Mouse (Mus musculus): Measurements from ENCODE around the gene Fh1.

The Fh1 gene

DNA sequence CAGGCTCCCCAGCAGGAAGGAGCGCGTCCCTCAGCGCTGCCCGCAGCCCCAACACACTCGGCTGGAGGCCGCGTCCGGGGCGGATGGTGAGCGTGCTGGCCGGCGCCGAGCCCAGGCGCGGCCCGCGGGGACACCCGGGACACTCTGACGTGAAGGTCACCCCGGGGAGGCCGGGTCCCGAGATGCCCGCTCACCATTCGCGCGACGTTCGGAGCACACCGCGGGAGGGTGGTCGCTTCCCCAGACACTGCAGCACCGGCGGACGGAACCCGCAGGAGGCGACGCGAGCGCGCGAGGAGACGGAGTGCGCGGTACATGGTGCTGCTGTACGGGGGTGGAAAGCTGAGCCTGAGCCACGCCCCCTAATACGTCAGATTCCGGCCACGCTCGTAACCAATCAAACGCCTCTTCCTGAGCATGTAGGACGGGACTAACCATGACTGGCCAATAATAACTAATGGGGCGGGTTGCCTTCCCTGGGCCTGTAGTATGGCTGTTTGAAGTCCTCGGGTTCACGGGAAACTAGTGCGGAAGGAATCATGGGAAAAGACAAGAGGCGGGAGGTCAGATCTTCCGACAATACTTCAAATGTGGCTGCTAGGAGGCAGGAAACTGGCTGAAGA, at the start of gene Fh1:
Fh1 (minus strand) TSS at position 379 of the 623 bp plus-strand sequence.
- peak; percentile 98 for DNase-seq (ENCODE audit: low spot score)

DNA sequence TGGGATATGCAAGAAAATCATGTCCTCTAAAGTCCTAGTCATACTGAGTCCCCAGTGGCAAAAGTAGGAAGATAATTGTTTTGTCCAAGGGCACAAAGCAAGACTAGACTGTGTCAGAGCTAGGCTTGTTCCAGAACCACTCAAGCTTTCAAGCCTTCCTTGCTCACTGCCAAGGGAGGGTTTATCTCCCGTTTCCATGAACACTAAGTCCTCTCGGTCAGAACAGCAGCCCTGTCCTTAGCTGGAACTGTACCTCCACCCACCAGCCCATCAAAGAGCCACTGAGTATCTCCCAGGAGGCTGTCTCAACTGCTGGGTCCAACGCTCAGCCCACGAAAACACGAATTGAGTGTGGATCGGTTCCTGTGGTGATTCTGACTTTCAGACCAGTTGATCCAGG, 49.7 kb upstream of the Fh1 start:
- DNase-seq (ENCODE audit: low spot score): no peak

DNA sequence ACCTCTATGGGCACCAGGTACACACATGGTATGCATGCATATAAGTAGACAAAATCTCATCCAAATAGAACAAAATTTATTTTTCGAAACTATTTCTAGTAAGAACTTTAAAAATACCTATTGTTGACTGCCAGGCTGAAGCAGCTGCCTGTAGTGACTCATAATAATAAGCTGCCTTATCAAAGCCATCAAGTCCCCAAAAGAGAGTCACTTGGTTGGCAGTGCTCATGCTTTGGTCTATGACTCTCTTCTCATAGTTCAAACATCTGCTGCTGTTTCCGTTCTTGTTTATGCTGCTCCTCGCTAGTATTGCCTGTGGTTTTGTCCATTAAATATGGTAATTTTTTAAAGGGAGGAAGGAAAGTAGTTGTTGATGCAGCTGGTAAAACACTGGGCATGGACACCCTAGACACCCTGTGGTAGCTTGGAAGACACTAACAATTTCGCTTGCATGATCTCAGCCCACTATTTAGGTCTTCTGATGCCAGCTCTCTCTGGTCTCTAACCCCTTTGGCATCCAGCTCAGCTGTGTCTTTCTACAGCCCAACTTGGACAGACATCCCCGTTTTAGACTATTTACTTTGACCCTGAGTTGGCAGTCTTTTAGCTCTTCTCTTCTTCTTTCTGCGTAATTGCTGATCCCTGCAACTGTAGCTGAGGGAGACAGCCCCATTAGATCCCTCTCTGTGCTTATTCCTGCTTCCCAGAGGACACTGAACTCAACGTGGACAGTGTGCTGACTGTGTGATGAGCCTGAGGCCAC, 48.3 kb upstream of the Fh1 start:
- no peak for DNase-seq (ENCODE audit: low spot score)

DNA sequence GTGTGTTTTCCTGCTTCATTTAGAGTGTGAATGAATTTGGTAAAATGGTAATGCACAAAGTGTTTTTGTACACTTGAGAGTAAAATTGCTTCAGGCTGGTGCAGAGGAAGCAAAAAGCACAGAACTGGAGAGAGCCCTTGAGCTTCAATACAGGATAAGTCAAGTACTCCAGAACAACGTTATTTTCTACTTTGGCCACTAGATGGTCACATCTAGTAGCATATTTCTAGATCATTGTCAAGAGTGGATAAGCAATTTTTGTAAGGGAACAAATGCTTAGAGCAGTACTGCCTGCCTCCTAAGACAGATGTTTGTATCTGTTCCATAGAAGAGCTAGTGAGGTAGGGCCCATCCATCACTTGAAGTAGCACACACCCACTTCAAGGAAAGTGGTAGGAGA, 46.2 kb upstream of the Fh1 start:
- peak; percentile 16 for DNase-seq (ENCODE audit: low spot score)

DNA sequence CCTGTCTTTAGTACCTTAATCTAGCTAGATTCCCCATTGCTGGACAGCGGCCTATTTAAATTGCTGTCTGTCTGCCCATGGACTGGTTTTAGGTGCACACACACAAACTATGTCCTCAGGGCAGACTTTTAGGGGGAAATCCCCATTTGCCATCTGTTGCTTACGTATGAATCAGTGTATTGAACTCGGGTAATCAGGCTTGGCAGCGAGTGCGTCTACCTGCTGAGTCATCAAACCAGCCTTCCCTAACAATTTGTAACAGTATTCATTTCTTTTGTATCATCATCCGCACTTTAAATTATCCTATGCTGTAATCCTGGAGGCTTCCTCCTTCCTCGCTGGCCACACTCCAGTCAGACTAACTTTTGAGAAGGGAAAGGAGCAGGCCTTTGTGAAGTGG, 44.6 kb upstream of the Fh1 start:
- DNase-seq (ENCODE audit: low spot score): peak; percentile 31

DNA sequence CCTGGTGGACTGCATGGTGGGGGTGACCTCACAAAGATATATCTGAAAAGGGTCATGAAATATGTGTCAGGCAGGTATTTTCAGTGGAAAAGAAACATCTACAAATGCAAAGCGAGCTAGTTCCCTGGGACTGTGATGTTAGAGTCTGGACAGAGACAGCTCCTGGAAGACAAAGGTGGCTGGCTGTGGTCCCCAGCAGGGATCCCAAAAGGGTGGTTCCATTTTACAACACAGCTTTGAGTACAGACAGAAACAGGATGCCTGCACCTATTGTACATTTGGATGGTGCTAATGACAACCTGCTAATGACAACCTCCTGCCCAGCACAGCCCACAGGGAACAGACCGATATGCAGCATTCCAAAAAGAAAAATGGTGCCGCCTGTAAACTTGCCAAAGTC, 44.0 kb upstream of the Fh1 start:
- DNase-seq (ENCODE audit: low spot score): no peak

DNA sequence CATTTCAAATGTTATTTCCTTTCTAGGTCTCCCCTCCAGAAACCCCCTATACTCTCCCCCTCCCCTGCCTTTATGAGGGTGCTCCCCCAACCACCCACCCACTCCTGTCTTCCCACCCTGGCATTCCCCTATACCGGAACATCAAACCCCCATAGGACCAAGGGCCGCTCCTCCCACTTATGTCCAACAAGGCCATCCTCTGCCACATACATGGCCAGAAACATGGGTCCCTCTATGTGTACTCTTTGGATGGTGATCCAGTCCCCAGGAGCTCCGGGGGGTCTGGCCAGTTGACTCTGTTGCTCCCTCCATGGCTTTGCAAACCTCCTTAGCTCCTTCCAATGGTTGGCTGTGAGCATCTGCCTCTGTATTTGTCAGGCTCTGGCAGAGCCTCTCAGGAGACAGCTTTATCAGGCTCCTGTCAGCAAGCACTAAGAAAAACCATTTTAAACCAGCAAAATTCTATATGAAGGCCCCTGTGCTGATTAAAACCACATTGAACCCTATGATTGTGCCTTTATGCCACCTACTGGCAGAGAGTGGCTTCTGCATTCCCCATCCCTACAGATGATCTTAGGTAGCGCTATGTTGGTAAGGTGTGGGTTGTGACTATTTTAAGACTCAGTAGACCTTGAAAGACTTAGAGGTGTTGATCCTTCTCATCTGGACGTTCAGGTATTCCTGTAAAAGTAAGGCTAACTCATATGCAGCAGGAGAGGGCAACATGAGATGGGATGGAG, 43.4 kb upstream of the Fh1 start:
- DNase-seq (ENCODE audit: low spot score): peak; percentile 60

DNA sequence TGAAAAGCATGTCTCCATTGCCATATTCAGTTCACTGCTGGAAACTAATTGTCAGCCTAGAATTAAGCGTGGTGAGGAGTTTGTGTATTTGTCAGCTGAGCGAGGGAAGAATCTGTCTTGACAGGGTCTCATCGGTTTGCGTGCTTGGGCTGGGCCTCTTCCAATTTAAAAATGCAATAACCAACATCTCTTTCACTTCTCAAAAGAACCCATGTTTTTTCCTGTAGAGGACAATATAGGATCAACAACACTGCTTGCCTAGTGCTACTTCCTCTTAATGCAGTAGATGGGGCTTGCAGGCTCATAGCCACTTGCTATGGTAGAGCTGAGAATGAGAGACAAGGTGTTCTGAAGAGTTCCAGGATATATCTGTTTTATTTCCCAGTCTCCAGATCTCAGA, 34.5 kb upstream of the Fh1 start:
- no peak for DNase-seq (ENCODE audit: low spot score)

DNA sequence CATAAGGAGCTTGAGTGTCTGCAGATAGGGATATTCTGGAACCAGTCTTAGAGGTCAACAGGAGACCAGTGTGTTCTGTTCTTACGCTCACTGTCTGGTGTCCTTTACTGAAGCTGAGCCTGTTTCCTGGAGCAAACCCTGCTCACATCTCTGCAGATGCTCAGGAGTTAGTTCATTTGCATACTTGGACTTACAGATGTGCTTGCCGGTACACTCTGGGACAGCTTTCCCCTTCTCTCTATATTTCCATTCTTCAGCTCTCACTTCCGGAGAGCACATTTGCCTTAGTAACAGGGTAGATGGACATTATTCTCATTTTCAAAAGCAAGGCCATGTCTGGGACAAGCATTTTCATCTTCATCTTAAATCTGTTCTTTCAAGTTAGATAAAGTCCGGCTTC, 23.2 kb upstream of the Fh1 start:
- no peak for DNase-seq (ENCODE audit: low spot score)

DNA sequence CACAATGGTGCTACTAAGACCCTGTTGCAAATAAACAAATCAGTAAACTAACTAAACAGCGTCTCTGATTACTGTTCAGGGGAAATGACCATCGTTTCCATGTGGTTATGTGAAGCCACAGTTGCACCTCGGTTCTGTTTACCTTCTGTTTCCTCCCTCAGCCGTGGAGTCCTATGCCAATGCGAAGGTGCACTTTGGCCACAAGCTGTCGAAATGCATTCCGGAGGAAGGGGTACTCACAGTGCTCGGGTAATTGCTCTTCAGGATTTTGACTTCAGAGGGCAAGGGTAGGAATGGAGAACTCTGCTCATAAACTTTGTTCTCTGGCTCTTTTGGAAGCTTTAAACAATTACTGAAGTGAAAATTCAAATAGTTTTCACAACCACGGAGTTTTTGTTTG, 21.5 kb upstream of the Fh1 start:
- DNase-seq (ENCODE audit: low spot score): no peak

DNA sequence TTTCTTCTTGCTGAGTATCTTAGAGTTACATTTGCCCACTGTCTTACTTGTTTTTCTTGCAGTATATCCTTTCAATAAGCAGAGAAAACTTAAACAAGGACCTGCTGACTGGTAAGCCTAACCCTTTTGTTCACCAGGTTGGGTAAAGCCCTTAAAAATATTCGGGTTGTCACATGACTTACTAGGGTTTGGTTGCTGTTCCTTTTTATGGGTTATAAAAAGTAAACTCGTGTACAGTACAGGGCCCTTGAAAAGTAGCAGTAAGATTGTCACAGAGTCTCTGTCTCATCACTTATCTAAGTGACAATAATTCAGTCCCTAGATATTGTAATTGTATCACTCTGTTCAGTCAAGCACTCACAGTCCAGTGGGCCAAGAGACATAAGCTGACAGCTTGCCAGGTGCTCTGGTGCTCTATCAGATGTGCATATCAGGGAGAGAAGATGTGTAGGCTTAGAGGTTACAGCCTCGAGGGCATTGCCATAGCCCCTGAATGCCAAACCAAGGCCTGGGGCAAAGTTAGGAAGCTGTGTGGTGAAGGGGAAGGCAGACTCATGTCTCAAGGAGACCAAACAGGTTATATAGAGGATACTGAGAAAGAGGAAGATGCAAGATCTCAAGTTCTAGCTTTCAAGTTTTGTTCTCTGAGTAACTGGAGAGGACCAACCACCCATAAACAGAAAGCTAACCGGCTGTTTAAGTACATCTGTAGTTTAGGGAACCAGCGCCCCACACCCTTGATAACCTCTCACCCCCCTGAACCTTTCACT, 18.2 kb upstream of the Fh1 start:
- DNase-seq (ENCODE audit: low spot score): no peak

DNA sequence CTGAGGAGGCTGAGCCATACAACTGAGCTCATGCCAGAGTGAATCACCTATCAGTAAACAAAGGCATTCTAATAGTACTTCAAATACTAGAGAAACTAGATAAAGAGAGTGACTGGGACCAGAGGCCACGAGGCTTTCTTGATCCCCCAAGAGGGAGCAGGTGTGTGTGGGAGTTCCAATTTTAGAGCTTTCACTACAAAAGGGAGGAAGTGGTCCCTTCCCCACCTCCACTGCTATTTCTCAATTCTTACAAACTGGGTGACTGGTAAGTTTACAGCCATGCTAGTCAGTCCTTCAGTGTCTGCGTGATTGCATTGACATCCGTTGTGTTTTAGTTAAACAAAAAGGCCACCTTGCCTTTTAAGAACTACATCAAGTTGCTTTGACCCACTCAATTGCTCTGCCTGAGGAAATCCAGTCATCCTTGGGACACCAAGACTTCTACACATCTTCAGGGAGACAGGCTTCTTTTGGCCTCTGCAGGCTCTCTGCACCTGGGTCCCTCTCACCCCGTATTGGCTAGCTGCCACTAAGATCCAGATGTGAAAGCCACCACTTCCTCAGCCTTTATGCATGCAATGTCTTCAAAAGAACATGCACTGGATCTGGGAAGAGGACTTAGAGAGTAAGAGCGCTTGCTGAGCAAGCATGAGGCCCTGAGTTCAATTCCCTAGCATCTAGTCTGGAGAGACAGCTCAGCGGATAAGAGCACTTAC, 15.2 kb upstream of the Fh1 start:
- no peak for DNase-seq (ENCODE audit: low spot score)

DNA sequence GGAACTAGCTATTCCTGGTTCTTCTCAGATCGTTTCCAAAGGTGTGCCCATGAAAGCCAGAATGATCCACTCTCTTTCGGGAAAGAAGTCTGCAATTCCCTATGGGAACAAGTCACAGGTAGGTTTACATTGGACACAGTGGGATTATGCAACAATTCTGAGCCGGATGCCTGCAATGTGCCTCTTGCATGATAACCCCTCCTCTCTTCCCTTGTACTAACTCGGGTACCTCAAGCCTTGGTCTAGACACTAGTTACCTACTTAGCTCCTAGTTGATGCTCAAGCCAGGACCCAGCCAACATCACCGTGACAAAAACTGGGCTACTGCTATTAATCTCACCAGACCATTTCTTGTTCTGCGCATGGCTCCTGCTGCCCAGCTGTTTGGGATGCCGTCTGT, 13.6 kb upstream of the Fh1 start:
- DNase-seq (ENCODE audit: low spot score): no peak

DNA sequence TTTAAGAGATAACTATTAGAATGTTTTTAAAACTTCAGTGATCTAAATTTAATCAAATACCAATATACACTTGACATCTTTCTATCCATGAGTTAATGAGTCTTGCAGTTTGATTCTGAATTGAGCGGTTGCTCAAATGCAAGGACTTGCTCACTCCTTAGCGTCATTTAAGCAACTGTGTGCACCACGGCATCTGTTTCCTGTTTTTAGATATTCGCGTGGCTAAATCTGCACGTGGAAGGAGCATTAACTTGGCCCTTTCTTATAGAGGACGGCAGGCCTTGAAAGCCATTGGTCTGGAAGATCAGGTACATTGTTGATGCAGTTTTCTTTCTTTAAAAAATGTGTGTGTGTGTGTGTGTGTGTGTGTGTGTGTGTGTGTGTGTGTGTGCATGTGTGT, 12.2 kb upstream of the Fh1 start:
- DNase-seq (ENCODE audit: low spot score): no peak

DNA sequence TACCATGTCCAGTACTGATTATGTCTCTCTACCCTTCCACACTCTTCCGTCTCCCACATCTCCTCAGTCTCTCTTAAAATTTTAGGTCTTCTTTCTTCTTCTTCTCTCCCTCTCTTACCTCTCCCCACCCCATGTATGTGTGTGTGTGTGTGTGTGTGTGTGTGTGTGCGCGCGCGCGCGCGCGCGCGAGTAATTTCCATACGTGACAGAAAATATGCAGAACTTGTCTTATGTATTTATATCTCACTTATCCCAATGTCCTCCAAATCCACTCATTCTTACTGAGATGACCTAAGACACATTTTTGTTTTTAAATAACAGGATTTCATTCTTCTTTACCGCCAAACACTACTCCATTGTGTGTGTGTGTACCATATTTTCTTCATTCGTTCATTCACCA, 7.0 kb upstream of the Fh1 start:
- no peak for DNase-seq (ENCODE audit: low spot score)

DNA sequence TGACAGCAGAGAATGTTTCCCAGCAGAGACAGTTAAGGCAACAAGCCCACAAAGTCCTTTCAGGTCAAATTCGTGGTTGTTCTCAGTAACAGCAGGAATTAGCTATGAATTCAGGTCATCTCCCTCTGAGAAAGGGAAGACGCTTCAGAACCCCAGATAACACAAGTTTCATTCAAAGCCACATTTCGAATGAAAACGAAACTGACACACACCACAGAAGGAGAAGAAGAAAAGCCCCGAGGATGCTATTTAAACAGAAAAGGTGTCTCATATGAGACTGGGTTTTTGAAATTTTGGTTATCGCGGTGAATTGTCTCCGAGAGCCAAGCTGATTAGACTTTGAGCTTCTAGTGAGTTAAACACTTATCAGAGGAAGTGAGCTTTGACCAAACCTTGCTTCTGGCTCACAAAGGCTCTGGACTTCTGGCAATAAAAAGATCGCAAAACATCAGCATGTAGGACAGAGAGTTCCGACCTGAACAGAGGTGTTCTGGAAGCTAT, 6.3 kb upstream of the Fh1 start:
- no peak for DNase-seq (ENCODE audit: low spot score)

DNA sequence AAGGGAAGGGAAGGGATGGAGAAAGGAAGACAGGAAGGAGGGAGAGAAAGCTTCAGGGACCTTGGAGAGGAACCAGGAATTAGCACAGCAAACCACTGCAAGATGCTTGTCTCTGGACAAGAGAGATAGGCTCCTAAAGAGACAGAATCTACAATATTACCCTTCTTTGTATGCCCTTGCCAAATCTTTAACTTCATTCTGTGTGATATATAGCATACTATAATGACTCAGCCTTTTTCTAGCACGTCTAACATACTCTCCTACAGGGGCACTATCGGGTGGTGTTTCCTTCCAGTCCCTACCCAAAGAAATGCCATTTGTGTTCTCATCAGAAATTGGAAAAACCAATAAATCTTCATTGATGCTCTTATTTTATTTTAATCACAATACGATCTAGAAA, 5.6 kb upstream of the Fh1 start:
- no peak for DNase-seq (ENCODE audit: low spot score)

DNA sequence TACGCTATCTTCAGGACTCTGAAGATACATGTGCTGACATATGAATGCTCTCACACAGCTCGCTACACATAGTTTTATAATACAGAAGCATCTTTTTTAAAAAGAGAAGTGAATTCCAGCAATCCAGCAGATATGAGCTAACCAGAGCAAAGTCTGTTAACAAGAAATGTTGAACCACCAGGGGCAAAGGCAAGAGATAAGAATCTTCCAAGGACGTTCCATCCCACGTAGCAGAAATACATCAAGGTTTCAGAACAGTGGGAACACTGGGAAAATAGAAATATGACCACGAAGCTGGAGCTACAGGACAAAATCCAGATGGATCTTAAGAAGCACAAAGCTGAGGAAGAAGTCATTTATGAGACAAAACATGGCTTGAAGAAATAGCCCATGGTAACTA, 4.9 kb upstream of the Fh1 start:
- no peak for DNase-seq (ENCODE audit: low spot score)

DNA sequence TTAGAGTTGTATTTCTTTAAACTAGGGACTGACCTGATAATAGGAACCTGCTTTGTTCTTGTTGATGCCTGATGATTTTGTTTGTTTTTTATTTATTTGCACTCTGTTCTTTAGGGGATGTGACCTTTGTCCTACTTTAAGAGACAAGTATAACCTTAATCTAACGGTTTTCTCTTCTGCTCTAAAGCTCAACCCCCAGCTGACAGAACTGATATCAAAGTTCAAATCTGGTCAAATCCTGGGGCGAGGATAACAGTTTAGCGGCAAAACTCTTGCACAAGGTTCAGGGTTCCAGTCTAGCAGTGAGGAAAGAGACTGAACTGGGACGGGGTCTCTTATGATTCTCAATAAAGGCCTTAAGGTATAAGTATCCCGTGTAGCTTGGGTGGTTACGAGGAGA, 3.8 kb upstream of the Fh1 start:
- DNase-seq (ENCODE audit: low spot score): no peak

DNA sequence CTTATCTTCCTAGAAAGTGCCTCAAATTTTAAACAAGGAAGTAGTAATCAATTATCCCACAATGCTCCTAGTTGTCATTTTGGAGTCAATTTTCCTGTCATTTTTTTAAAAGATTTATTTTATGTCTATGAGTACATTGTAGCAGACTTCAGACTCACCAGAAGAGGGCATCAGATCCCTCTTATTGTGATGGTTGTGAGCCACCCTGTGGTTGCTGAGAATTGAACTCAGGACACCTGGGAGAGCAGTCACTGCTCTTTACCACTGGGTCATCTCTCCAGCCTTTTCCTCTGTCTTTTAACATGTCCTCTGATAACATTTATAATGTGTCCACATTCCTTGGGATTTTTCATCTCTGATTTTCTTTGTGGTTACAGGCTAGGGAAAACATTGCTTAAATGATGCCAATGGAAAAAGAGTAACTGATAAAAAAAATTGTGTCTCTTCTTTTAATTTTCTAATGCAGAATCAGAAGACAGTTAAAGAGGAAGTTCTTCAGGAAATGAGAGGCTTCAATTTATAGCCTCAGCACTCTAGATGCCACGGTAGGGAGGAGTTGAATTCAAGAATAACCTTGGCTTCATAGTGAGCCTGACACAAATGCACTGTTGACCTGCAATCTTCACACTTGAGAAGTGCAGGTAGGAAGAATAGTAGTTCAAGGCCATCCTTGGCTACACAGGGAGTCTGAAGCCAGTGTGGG, 706 bp upstream of the Fh1 start:
- peak; percentile 65 for DNase-seq (ENCODE audit: low spot score)

DNA sequence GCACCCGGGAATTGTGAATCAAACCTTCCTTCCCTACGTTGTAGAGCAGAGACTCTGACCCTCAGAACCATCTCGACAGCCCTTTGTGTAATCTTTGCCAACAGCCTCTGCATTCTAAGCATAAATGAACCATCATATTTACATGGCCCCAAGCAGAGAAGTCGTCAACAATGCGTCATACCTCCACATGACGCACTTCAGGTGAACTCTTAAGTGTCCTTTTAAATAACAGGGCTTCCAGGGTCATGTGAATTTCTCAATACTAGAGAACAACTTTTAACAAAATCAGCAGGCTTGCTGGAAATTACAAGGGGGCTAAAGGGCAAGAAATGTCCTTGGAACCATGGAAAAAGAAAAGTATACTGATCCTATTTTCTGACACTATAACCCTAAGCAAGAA, 1.8 kb downstream of the Fh1 start:
- no peak for DNase-seq (ENCODE audit: low spot score)

All from retina, embryonic 14.5 days (tissue).